Mouse (Mus musculus): Measurements from ENCODE around the gene Tspyl1. TPM values are rescaled to one million over a fixed set of nuclear protein-coding genes. Genes with fewer than 3 reads are reported as not detected.
"Not testable (repeated sequence)": the region's sequence is repeated elsewhere in the genome, so short reads cannot be mapped to it uniquely, and the experiment has no call there.

Tspyl1 gene
- polyA plus RNA-seq, 1 experiment from 2014 or later, result 24.5 TPM

- H3K27me3 ChIP-seq (ENCODE audit: control insufficient read depth, insufficient read depth, low read depth, low read length), result no peaks in the 10 kb centered on the region
- H3K36me3 ChIP-seq (ENCODE audit: control insufficient read depth, insufficient read depth), result no peaks in the 10 kb centered on the region
- no peak for ATAC-seq (ENCODE audit: low read depth)
- no peaks in the 10 kb centered on the region for H3K4me1 ChIP-seq (ENCODE audit: control insufficient read depth, low read depth, low read length)
- no peak overlapping the region for H3K27ac ChIP-seq (ENCODE audit: low read length)
- no peak overlapping the region for H3K9ac ChIP-seq (ENCODE audit: low read depth, low read length)
- no peak overlapping the region for H3K4me2 ChIP-seq (ENCODE audit: low read depth, low read length)
- no peak overlapping the region for H3K4me3 ChIP-seq (ENCODE audit: low read depth, low read length)
- no peaks in the 10 kb centered on the region for H3K9me3 ChIP-seq (replicated peaks; ENCODE audit: control insufficient read depth, low read length)
- 10% methylated on average over 2 of the region's 2 CpGs for WGBS (ENCODE audit: insufficient replicate concordance)
These were observed 32.4 kb upstream of the Tspyl1 start for GRCm38 (mm10) chr10:34249594-34249993.

GRCm38 (mm10) chr10:34252833-34253232 lies 29.2 kb upstream of the Tspyl1 start:
- not testable (repeated sequence) for H3K36me3 ChIP-seq (ENCODE audit: control insufficient read depth, insufficient read depth); H3K4me3 ChIP-seq (ENCODE audit: low read depth, low read length); H3K4me1 ChIP-seq (ENCODE audit: control insufficient read depth, low read depth, low read length); H3K27me3 ChIP-seq (ENCODE audit: control insufficient read depth, insufficient read depth, low read depth, low read length); H3K27ac ChIP-seq (ENCODE audit: low read length); H3K9me3 ChIP-seq (replicated peaks; ENCODE audit: control insufficient read depth, low read length); ATAC-seq (ENCODE audit: low read depth); H3K4me2 ChIP-seq (ENCODE audit: low read depth, low read length); H3K9ac ChIP-seq (ENCODE audit: low read depth, low read length)
- WGBS (ENCODE audit: insufficient replicate concordance), result 71% methylated on average over 9 of the region's 9 CpGs

- H3K4me3 ChIP-seq (ENCODE audit: low read depth, low read length), result no peak overlapping the region
- no peak overlapping the region for H3K9ac ChIP-seq (ENCODE audit: low read depth, low read length)
- H3K36me3 ChIP-seq (ENCODE audit: control insufficient read depth, insufficient read depth), result no peaks in the 10 kb centered on the region
- 67% methylated on average over 4 of the region's 4 CpGs for WGBS (ENCODE audit: insufficient replicate concordance)
- H3K9me3 ChIP-seq (replicated peaks; ENCODE audit: control insufficient read depth, low read length), result no peaks in the 10 kb centered on the region
- no peak for ATAC-seq (ENCODE audit: low read depth)
- no peaks in the 10 kb centered on the region for H3K27me3 ChIP-seq (ENCODE audit: control insufficient read depth, insufficient read depth, low read depth, low read length)
- H3K4me2 ChIP-seq (ENCODE audit: low read depth, low read length), result no peak overlapping the region
- H3K27ac ChIP-seq (ENCODE audit: low read length), result no peak overlapping the region
- no peaks in the 10 kb centered on the region for H3K4me1 ChIP-seq (ENCODE audit: control insufficient read depth, low read depth, low read length)
These were observed 16.9 kb upstream of the Tspyl1 start for GRCm38 (mm10) chr10:34265106-34265505.

- Histone ChIP-seq H3K9ac (ENCODE audit: low read depth, low read length) (no peak overlapping the region), H3K9me3 (replicated peaks; ENCODE audit: control insufficient read depth, low read length) (no peaks in the 10 kb centered on the region), H3K4me1 (ENCODE audit: control insufficient read depth, low read depth, low read length) (no peaks in the 10 kb centered on the region), H3K36me3 (ENCODE audit: control insufficient read depth, insufficient read depth) (no peaks in the 10 kb centered on the region), H3K27ac (ENCODE audit: low read length) (no peak overlapping the region), H3K27me3 (ENCODE audit: control insufficient read depth, insufficient read depth, low read depth, low read length) (no peaks in the 10 kb centered on the region), H3K4me3 (ENCODE audit: low read depth, low read length) (no peak overlapping the region), H3K4me2 (ENCODE audit: low read depth, low read length) (no peak overlapping the region)
- ATAC-seq (ENCODE audit: low read depth), result no peak
- WGBS (ENCODE audit: insufficient replicate concordance), result 52% methylated on average over 5 of the region's 5 CpGs
These were observed 14.5 kb upstream of the Tspyl1 start for GRCm38 (mm10) chr10:34267312-34268070.

GRCm38 (mm10) chr10:34271681-34272080 lies 10.3 kb upstream of the Tspyl1 start:
- WGBS (ENCODE audit: insufficient replicate concordance), result 64% methylated on average over 7 of the region's 7 CpGs

GRCm38 (mm10) chr10:34280591-34281175 lies 1.3 kb upstream of the Tspyl1 start:
- WGBS (ENCODE audit: insufficient replicate concordance), result 18% methylated on average over 13 of the region's 13 CpGs
- Histone ChIP-seq H3K4me3 (ENCODE audit: low read depth, low read length) (peak overlapping the region; percentile 59), H3K9ac (ENCODE audit: low read depth, low read length) (peak overlapping the region; percentile 58), H3K27me3 (ENCODE audit: control insufficient read depth, insufficient read depth, low read depth, low read length) (no peaks in the 10 kb centered on the region), H3K9me3 (replicated peaks; ENCODE audit: control insufficient read depth, low read length) (no peaks in the 10 kb centered on the region), H3K27ac (ENCODE audit: low read length) (no peak overlapping the region), H3K4me1 (ENCODE audit: control insufficient read depth, low read depth, low read length) (peaks cover 13% of the 10 kb centered on the region), H3K36me3 (ENCODE audit: control insufficient read depth, insufficient read depth) (no peaks in the 10 kb centered on the region), H3K4me2 (ENCODE audit: low read depth, low read length) (peak overlapping the region; percentile 83)
- no peak for ATAC-seq (ENCODE audit: low read depth)

More at GRCm38 (mm10) chr10:34271681-34272080, 10.3 kb upstream of the Tspyl1 start:
- no peak for ATAC-seq (ENCODE audit: low read depth)
- H3K4me3 ChIP-seq (ENCODE audit: low read depth, low read length), result no peak overlapping the region
- no peaks in the 10 kb centered on the region for H3K36me3 ChIP-seq (ENCODE audit: control insufficient read depth, insufficient read depth)
- no peak overlapping the region for H3K27ac ChIP-seq (ENCODE audit: low read length)
- no peak overlapping the region for H3K9ac ChIP-seq (ENCODE audit: low read depth, low read length)
- H3K4me2 ChIP-seq (ENCODE audit: low read depth, low read length), result no peak overlapping the region
- no peaks in the 10 kb centered on the region for H3K4me1 ChIP-seq (ENCODE audit: control insufficient read depth, low read depth, low read length)
- no peaks in the 10 kb centered on the region for H3K27me3 ChIP-seq (ENCODE audit: control insufficient read depth, insufficient read depth, low read depth, low read length)
- no peaks in the 10 kb centered on the region for H3K9me3 ChIP-seq (replicated peaks; ENCODE audit: control insufficient read depth, low read length)

GRCm38 (mm10) chr10:34281211-34281961 lies 604 bp upstream of the Tspyl1 start:
- peak overlapping the region; percentile 99 for H3K9ac ChIP-seq (ENCODE audit: low read depth, low read length)
- peak overlapping the region; percentile 97 for H3K4me3 ChIP-seq (ENCODE audit: low read depth, low read length)
- no peaks in the 10 kb centered on the region for H3K9me3 ChIP-seq (replicated peaks; ENCODE audit: control insufficient read depth, low read length)
- peak; percentile 4 for ATAC-seq (ENCODE audit: low read depth)
- no peaks in the 10 kb centered on the region for H3K27me3 ChIP-seq (ENCODE audit: control insufficient read depth, insufficient read depth, low read depth, low read length)
- no peaks in the 10 kb centered on the region for H3K36me3 ChIP-seq (ENCODE audit: control insufficient read depth, insufficient read depth)
- H3K4me1 ChIP-seq (ENCODE audit: control insufficient read depth, low read depth, low read length), result peaks cover 13% of the 10 kb centered on the region
- peak overlapping the region; percentile 68 for H3K4me2 ChIP-seq (ENCODE audit: low read depth, low read length)
- H3K27ac ChIP-seq (ENCODE audit: low read length), result peak overlapping the region; percentile 81
- 15% methylated on average over 14 of the region's 14 CpGs for WGBS (ENCODE audit: insufficient replicate concordance)

- ATAC-seq (ENCODE audit: low read depth), result peak; percentile 37
- H3K4me3 ChIP-seq (ENCODE audit: low read depth, low read length), result peak overlapping the region; percentile 97
- H3K9me3 ChIP-seq (replicated peaks; ENCODE audit: control insufficient read depth, low read length), result no peaks in the 10 kb centered on the region
- WGBS (ENCODE audit: insufficient replicate concordance), result 4% methylated on average over 47 of the region's 47 CpGs
- peaks cover 5% of the 10 kb centered on the region for H3K36me3 ChIP-seq (ENCODE audit: control insufficient read depth, insufficient read depth)
- H3K27me3 ChIP-seq (ENCODE audit: control insufficient read depth, insufficient read depth, low read depth, low read length), result no peaks in the 10 kb centered on the region
- peak overlapping the region; percentile 99 for H3K9ac ChIP-seq (ENCODE audit: low read depth, low read length)
- H3K27ac ChIP-seq (ENCODE audit: low read length), result peak overlapping the region; percentile 88
- H3K4me1 ChIP-seq (ENCODE audit: control insufficient read depth, low read depth, low read length), result peaks cover 13% of the 10 kb centered on the region
- peak overlapping the region; percentile 73 for H3K4me2 ChIP-seq (ENCODE audit: low read depth, low read length)
These were observed 639 bp downstream of the Tspyl1 start for GRCm38 (mm10) chr10:34282420-34283238.
